Mouse (Mus musculus): ENCODE data around the gene 1520401A03Rik. TPM values are rescaled to one million over a fixed set of nuclear protein-coding genes. Genes with fewer than 3 reads are reported as not detected.

Gene 1520401A03Rik
- polyA plus RNA-seq, 1 experiment from 2014 or later: 3.0 TPM

DNA sequence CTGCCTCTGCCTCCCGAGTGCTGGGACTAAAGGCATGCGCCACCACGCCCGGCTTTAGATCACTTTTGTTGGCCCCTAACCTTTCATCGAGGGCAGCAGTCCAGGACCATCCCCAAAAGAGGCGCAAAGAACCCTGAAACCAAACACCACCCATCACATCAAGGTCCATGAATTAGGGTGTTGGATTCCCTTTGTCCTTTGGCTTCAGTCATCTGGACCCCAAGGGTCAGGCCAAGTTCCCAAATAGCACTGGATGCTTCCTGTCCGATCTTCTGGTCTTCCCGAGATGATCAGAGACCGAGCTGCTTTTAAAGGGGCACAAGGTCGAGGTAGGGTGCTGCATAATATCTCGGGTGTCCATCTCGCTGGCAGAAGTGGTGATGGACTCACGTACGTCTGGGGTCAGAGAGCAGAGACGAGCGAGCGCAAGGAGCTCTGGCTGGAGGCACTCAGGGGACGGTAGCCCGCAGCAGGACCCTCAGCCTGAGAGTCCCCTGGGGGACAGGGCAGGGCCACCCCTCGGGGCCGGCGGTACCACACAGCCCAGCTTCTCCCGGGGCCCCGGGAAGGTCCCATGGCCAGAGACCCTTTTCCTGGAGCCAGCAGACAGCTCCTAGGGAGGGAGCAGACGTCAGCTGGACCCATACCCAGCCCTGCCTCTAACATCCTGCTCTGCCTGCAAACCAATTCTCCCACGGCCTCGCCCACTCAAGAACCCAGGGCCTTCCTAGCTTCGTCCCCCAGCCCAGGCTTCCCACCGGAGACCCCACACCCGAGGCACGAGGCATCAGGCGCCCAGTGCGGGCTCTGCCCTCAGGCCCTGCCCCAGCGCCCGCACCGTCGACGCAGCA, 19.0 kb upstream of the 1520401A03Rik start:
- no peak overlapping the region for H3K27ac ChIP-seq
- no peaks in the 10 kb centered on the region for H3K9me3 ChIP-seq
- no peak for ATAC-seq (ENCODE audit: low FRiP score, low read depth)
- 47% methylated on average over 38 of the region's 38 CpGs for WGBS
- H3K4me1 ChIP-seq: peaks cover 46% of the 10 kb centered on the region
- peak overlapping the region; percentile 42; the same call in 1 of the 2 replicates for H3K4me3 ChIP-seq
- no peak overlapping the region for H3K9ac ChIP-seq
- H3K27me3 ChIP-seq: peaks cover 100% of the 10 kb centered on the region
- H3K36me3 ChIP-seq: peaks cover 5% of the 10 kb centered on the region
- peak overlapping the region; percentile 58 for H3K4me2 ChIP-seq (replicated peaks)

DNA sequence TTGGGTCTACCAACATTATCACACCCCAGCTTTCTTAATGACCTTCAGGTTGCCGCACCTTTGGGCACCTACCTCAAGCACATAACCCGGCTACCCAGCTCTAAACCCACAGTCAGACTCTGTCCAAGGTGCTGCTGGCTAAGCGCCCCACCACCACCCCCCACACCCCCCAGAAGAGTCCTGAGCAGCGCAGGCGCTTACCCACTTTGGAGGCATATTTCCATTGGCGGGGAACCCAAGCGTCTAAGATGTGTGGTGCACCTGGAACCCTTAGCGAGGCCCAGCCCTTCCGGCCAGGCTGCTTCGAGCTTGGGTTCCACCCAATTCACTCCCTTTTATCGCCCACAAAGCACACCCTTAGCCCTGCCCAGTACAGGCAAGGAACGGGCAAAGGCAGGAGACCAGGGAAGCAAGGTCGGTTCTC, 18.0 kb upstream of the 1520401A03Rik start, which contains the start of gene Paqr4:
TSS of gene Paqr4 (minus strand) at position 270 of the 424 bp plus-strand sequence.
- Histone ChIP-seq H3K4me1 (peaks cover 40% of the 10 kb centered on the region), H3K4me2 (replicated peaks) (peak within 1 kb of the TSS; percentile 98), H3K9ac (peak within 1 kb of the TSS; percentile 74), H3K27ac (no peak within 1 kb of the TSS), H3K4me3 (peak within 1 kb of the TSS; percentile 67), H3K9me3 (no peaks in the 10 kb centered on the region), H3K36me3 (peaks cover 13% of the 10 kb centered on the region), H3K27me3 (peaks cover 91% of the 10 kb centered on the region)
- peak; percentile 42 for ATAC-seq (ENCODE audit: low FRiP score, low read depth)
- 2% methylated on average over 13 of the region's 13 CpGs for WGBS

DNA sequence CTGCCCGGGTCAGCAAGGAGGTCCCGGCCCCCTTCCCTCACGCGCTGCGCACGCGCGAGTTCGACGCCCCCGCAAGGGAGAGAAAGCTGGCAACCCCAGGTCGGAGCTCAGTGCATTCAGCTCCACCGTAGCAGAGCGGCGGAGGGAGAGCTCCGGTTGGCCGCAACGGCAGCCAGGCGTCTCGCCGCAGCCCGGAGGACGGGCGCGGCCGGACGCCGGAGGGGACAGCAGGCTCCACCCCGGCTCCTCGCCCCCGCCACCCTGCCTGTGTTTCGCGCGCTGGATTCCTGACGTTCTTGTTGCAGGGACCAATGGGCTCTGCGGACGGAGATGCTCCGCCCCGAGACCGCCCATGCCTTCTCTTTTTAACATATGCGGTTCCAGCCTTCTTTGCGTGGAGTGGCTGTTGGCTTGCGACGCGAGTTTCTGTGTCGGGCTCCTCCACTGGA, 17.6 kb upstream of the 1520401A03Rik start:
- H3K4me1 ChIP-seq: peaks cover 36% of the 10 kb centered on the region
- 0% methylated on average over 46 of the region's 46 CpGs for WGBS
- H3K4me3 ChIP-seq: peak overlapping the region; percentile 67
- peak overlapping the region; percentile 98 for H3K4me2 ChIP-seq (replicated peaks)
- peak; percentile 82 for ATAC-seq (ENCODE audit: low FRiP score, low read depth)
- H3K27me3 ChIP-seq: peaks cover 87% of the 10 kb centered on the region
- H3K27ac ChIP-seq: no peak overlapping the region
- H3K9ac ChIP-seq: peak overlapping the region; percentile 74
- peaks cover 18% of the 10 kb centered on the region for H3K36me3 ChIP-seq
- H3K9me3 ChIP-seq: no peaks in the 10 kb centered on the region

DNA sequence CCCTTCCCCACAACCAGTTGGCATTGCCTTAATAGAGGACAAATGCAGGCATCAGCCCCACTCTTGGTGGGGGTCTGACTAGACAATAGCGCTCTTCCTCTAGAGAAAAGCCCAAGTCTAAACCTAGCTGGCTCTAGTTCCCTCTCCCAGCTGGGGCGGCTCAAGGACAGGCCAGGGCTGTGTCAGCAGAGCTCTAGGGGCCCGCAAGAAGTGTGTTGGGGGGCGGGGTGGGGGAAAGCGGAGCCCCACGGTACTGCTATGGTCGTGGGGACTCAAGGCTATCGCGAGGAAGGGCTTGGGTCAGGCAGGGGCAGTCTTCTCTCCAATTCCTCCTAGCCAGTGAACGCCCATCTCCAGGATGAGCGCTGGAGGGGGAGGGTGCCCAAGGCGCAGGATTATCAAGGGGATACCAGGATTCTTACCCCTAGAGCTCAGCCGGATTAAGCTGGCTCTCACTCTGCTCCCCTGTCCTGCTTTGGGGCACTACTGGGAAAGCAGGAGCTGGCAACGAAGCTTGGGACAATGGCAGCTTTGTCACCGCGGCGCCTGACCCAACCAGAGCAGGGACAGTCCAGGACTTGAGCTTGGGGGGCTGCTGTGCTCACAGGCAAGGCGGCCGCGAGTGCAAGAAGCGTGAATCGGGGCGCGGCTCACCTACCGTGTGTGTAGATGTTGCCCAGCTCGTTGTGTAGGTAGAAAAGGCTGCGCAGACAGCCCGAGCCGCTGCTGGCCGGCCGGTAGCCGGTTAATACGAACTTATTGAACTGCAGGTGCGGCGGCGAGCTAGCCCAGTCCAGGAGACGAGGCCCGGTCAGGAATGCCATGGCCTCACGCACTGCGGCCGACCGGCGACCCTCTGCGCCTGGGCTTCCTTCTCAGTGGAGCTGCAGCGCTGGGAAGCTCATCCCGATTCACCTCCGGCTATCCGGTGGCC, 16.9 kb upstream of the 1520401A03Rik start:
- Histone ChIP-seq H3K36me3 (peaks cover 23% of the 10 kb centered on the region), H3K9me3 (no peaks in the 10 kb centered on the region), H3K9ac (peak overlapping the region; percentile 74), H3K4me1 (peaks cover 29% of the 10 kb centered on the region), H3K4me2 (replicated peaks) (peak overlapping the region; percentile 98), H3K27ac (no peak overlapping the region), H3K4me3 (peak overlapping the region; percentile 67), H3K27me3 (peaks cover 80% of the 10 kb centered on the region)
- WGBS: under 1% methylated on average over 48 of the region's 48 CpGs
- peak; percentile 0; the same call in 1 of the 2 replicates for ATAC-seq (ENCODE audit: low FRiP score, low read depth)

DNA sequence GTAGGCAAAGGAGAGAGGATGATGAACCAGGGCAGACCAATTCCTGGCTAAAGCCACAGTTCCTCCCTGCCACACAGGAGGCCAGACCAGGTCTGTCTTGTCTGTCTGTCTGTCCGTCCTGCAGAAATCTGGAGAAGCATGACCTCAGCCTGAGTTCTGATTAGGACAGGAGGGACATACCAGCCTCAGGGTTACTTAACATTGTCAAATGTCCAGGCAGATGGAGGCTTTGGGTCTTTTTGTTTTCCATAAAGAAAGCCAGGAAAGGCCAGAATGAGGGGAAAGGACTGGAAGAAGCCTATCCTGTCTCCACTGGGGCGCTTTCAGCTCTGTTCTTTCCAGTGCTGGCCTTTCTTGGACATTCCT, 16.2 kb upstream of the 1520401A03Rik start:
- WGBS: 47% methylated on average over 2 of the region's 2 CpGs
- H3K4me3 ChIP-seq: peak overlapping the region; percentile 67
- H3K36me3 ChIP-seq: peaks cover 29% of the 10 kb centered on the region
- H3K27me3 ChIP-seq: peaks cover 73% of the 10 kb centered on the region
- H3K9me3 ChIP-seq: no peaks in the 10 kb centered on the region
- H3K9ac ChIP-seq: peak overlapping the region; percentile 74
- H3K4me2 ChIP-seq (replicated peaks): peak overlapping the region; percentile 98
- no peak for ATAC-seq (ENCODE audit: low FRiP score, low read depth)
- peaks cover 29% of the 10 kb centered on the region for H3K4me1 ChIP-seq
- no peak overlapping the region for H3K27ac ChIP-seq

DNA sequence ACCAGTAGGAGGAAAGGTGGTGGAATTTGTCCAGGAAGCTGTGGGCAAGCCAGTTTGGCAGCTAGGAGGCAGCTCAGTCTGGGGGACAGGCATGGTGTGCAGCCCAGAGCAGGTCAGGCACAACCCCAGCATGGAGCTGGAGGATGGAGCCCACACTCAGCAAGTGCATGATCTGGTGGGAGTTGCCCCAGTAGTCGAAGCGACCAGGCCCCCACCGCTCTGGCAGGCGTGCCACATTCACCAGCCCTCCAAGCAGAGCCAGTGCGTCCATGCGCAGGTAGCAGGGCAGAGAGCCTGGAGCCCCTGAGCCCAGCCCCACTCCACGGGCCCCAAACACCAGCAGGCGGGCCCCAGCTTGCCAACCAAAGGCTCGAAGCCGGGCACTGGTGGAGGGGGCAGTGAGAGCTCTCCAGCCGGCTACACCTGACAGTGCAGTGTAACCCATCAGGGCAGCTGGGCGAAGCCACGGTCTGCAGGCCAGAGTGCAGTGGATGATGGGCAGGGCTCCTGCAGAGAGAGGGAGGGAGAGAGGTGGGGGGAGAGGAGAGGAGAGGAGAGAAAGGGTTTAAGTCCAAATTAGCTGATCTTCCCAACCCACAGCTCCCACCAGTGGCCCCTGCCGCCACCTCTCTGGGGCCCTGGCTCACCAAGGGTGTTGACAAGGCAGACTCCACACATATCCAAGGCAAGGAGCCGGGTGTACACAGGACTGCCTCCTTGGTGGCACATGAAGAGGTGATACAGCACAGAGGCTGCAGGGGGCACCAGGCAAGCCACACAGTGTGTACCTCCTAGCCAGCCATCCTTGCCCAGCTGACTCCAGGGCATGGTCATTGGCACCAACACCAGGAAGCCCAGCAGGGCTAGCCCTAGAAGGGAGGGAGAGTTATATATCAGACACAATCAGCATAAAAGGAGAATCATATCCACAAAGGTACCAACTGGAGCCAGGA, 15.2 kb upstream of the 1520401A03Rik start:
- H3K36me3 ChIP-seq: peaks cover 31% of the 10 kb centered on the region
- ATAC-seq (ENCODE audit: low FRiP score, low read depth): no peak
- H3K4me2 ChIP-seq (replicated peaks): peak overlapping the region; percentile 98; the same call in 1 of the 2 replicates
- H3K27ac ChIP-seq: no peak overlapping the region
- H3K9ac ChIP-seq: peak overlapping the region; percentile 45; the same call in 1 of the 2 replicates
- 61% methylated on average over 15 of the region's 15 CpGs for WGBS
- no peaks in the 10 kb centered on the region for H3K9me3 ChIP-seq
- H3K4me3 ChIP-seq: no peak overlapping the region
- peaks cover 28% of the 10 kb centered on the region for H3K4me1 ChIP-seq
- H3K27me3 ChIP-seq: peaks cover 63% of the 10 kb centered on the region

DNA sequence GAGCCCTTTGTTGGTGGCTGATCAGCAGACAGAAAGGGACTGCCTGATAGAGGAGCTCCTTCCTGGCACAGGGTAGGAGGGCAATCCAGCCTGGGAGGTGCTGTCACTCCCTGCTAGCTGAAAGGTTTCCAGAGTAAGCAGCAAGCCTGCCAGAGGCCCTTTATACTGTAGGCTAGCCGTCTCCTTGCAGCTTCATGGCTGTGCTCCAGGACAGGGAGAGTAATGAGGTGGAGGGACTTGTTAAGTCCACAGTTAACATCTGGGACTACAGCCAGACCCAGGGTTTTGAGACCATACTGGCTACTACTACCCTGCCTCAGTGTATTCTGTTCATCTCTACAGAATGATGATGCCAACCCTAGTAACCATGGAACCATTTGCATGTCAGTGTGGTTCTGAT, 11.8 kb upstream of the 1520401A03Rik start:
- WGBS: 68% methylated on average over 1 of the region's 1 CpGs
- Histone ChIP-seq H3K27ac (no peak overlapping the region), H3K36me3 (peaks cover 31% of the 10 kb centered on the region), H3K9ac (no peak overlapping the region), H3K4me2 (replicated peaks) (no peak overlapping the region), H3K9me3 (no peaks in the 10 kb centered on the region), H3K27me3 (peaks cover 28% of the 10 kb centered on the region), H3K4me1 (peaks cover 8% of the 10 kb centered on the region), H3K4me3 (no peak overlapping the region)
- no peak for ATAC-seq (ENCODE audit: low FRiP score, low read depth)

DNA sequence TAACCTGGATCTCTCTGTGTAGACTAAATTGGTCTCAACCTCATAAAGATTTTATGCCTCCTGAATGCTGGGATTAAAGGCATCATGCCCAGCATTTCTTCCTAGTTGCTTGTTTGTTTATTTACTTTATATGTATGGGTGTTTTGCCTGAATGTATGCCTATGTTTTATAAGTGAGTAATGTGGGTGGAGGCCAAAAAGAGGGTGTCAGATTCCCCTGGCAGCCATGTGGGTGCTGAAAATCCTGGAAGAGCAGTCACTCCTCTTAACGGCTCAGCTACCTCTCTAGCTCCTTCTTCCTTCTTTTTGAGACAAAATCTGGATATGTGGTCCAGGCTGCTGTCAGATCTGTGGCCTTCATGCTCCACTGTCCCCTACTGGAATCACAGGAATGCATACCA, 7.9 kb upstream of the 1520401A03Rik start:
- Histone ChIP-seq H3K9me3 (no peaks in the 10 kb centered on the region), H3K9ac (no peak overlapping the region), H3K4me1 (peaks cover 16% of the 10 kb centered on the region), H3K4me3 (no peak overlapping the region), H3K4me2 (replicated peaks) (no peak overlapping the region), H3K27ac (no peak overlapping the region), H3K36me3 (peaks cover 16% of the 10 kb centered on the region), H3K27me3 (no peaks in the 10 kb centered on the region)
- 41% methylated on average over 1 of the region's 1 CpGs for WGBS
- ATAC-seq (ENCODE audit: low FRiP score, low read depth): no peak

DNA sequence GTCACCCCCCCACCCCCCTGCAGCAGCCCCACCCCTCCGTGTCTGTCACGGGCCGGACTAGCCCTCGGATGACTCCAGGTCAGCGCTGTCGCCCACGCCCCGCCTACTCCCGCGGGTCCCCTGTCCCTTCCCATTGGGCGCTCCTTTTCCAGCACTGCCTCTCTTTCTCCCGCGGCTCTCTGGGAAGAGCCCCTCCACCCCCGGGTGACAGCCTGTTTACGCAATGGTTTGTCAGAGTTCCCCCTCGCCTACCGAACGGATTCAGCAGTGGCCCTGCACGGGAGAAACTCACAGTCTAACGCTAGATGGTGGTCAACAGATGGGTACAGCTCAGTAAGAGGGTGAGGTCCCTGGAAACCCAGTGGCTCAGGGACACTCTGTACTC, 4.2 kb upstream of the 1520401A03Rik start:
- Histone ChIP-seq H3K4me2 (replicated peaks) (peak overlapping the region; percentile 80), H3K27me3 (no peaks in the 10 kb centered on the region), H3K9ac (peak overlapping the region; percentile 76), H3K9me3 (no peaks in the 10 kb centered on the region), H3K4me1 (peaks cover 17% of the 10 kb centered on the region), H3K4me3 (peak overlapping the region; percentile 88), H3K27ac (peak overlapping the region; percentile 73; the same call in 1 of the 2 replicates), H3K36me3 (no peaks in the 10 kb centered on the region)
- under 1% methylated on average over 20 of the region's 20 CpGs for WGBS
- peak; percentile 77 for ATAC-seq (ENCODE audit: low FRiP score, low read depth)

DNA sequence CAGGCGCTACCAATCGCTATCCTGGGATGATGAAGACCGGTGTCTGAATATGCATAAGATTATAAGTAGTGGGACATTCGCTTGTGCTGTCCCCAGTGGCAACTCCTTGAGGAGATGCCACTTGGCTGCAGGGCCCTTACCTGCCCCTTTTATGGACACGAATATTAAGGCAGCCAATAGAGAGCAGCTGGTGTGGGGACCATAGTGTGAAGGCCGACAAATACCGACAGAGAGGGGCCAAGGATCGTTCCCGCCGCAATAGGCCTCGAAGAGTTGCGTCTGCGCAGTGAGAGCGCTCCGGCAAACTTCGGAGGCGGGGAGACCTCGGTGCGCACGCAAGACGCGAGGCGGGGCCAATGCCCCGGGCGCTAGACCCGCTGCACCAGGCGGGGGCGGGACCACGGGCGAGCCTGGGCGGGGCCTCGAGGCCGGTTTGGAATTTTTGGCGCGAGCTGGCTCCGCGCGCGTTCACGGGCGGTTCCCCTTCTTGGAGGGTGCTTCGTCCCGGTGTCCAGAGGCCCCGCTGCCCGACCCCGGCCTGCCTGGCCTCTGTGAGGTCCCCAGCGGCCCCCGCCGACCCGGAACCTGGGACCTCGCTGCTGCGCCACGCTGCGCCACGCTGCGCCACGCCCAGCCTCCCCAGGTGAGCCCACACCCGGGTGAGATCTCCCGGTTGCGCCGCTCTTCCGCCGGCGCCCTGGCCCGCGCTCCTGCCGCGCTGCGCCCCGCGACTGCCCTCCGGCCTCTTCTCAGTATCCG, 3.6 kb upstream of the 1520401A03Rik start, which contains the start of gene Pkmyt1:
TSS of gene Pkmyt1 (plus strand) at position 338 of the 759 bp plus-strand sequence.
- peak within 1 kb of the TSS; percentile 80 for H3K4me2 ChIP-seq (replicated peaks)
- H3K27ac ChIP-seq: peak within 1 kb of the TSS; percentile 73; the same call in 1 of the 2 replicates
- peak within 1 kb of the TSS; percentile 88 for H3K4me3 ChIP-seq
- H3K9ac ChIP-seq: peak within 1 kb of the TSS; percentile 76
- peak; percentile 93 for ATAC-seq (ENCODE audit: low FRiP score, low read depth)
- no peaks in the 10 kb centered on the region for H3K9me3 ChIP-seq
- H3K27me3 ChIP-seq: no peaks in the 10 kb centered on the region
- WGBS: 2% methylated on average over 73 of the region's 73 CpGs
- H3K36me3 ChIP-seq: no peaks in the 10 kb centered on the region
- peaks cover 17% of the 10 kb centered on the region for H3K4me1 ChIP-seq
